Mouse (Mus musculus) MEL (cell line): ENCODE data around the gene Arfip1.

Experiments
- CTCF ChIP-seq, 3 experiments: IDR thresholded peaks in 2 of 3; conservative IDR thresholded peaks in 1 of 3; 2 replicates each; pipeline ENCODE4 v1.5.1; 2011 to 2012; ENCODE audit warnings: low read length in 3 of 3, low read depth in 2 of 3, mild to moderate bottlenecking in 2 of 3, improper control_type of control experiment in 1 of 3, inconsistent platforms in 1 of 3, mixed read lengths in 1 of 3, moderate library complexity in 1 of 3; ENCODE audit not compliant: control insufficient read depth in 1 of 3, insufficient read depth in 1 of 3, poor library complexity in 1 of 3, severe bottlenecking in 1 of 3
- E2F4 ChIP-seq: IDR thresholded peaks from 2 replicates; pipeline ENCODE4 v1.6.1; 2011; ENCODE audit warnings: low read depth, low read length, improper control_type of control experiment, borderline replicate concordance
- JUND ChIP-seq: IDR thresholded peaks from 2 replicates; pipeline ENCODE4 v1.6.1; 2011; ENCODE audit warnings: low read depth, mild to moderate bottlenecking, improper control_type of control experiment, low read length
- SIN3A ChIP-seq: IDR thresholded peaks from 2 replicates; pipeline ENCODE4 v1.6.1; 2012; ENCODE audit warnings: low read length, improper control_type of control experiment, inconsistent platforms

DNA sequence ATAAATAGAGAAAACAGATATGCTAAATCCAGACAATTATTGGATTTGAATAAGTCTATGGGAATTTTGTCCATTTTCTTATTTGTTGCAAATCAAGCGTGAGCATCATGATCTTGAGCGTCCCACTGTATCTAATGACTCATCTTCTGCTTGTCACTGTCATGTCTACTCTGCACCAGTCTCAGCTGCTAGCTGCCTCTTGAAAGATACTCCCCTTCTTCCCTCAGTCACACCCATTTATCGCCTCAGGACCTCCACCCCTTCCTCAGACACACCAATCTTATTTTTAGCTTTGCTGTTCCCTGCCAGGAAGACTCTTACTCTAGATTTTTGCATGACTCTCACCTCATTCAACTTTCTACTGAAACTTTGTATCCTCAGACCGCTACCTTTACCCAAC is 19.0 kb downstream of the Arfip1 start:
- TF ChIP-seq JUND (no peak), CTCF (IDR thresholded peaks at IDR 0.05 in 2 of 3, conservative IDR thresholded peaks at IDR 0.05 in 1 of 3; ENCODE audit: control insufficient read depth in 1 of 3, insufficient read depth in 1 of 3, low read depth in 2 of 3, low read length in 3 of 3, poor library complexity in 1 of 3, severe bottlenecking in 1 of 3) (no peak), SIN3A (no peak), E2F4 (no peak)
